Mouse (Mus musculus) kidney, adult 18-20 months (tissue): ENCODE results near the gene Creld1.

Experiments
- DNase-seq: peaks from one replicate; pipeline ENCODE4 v3.0.0; 2021

The Creld1 gene

DNA sequence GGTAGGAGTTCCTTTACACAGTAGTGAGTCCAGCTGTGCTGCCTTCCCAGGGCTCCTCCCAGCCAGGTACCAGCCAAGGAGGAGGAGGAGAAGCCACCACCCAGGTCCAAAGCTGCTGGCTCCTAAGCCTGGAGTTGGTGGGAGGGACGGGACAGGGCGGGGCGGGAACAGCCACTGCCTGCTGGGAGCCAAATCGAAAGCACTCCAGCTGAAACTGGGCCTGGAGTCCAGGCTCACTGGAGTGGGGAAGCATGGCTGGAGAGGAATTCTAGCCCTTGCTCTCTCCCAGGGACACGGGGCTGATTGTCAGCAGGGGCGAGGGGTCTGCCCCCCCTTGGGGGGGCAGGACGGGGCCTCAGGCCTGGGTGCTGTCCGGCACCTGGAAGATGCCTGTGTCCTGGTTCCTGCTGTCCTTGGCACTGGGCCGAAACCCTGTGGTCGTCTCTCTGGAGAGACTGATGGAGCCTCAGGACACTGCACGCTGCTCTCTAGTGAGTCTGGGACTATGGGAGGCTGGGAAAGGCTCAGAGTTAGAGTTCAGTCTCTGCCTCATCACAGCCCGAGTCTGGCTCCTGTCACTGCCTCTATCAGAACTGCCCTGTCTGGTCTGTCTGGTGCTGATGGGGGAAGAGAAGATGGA lies 11.7 kb upstream of the Creld1 start, which contains the start of gene Il17rc:
Gene Il17rc (plus strand): TSS at position 131 of the 640 bp plus-strand sequence.
- peak; percentile 76 for DNase-seq

DNA sequence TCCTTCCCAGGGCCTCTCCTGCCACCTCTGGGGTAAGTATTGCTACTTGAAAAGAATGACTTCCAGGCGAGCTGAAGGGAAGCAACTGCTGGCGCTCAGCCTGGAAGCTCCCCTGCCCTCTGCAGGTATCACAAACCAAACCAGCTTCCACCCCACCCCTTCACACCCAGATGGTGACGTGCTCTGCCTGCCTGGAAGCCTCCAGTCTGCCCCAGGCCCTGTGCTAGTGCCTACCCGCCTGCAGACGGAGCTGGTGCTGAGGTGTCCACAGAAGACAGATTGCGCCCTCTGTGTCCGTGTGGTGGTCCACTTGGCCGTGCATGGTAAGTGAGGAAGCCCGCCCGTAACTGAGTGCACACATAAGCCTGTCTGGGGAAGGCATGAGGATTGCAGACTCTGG lies 11.0 kb upstream of the Creld1 start:
- no peak for DNase-seq

DNA sequence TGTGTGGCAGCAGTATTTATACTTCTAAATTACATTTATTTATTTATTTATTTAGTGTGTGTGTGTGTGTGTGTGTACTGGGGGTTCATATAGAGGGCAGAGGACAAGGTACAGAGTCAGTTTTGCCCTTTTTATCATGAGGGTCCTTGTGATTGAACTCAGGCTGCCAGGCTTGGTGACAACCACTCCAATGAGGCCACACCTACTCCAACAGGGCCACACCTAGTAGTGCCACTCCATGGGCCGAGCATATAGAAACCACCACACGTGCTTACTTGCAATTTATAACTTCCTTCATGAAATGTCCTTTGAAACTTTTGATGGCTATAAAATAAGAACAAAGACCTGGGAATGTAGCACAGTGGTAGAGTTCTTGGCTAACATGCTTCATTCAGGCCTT lies 9.9 kb upstream of the Creld1 start:
- DNase-seq, result no peak

DNA sequence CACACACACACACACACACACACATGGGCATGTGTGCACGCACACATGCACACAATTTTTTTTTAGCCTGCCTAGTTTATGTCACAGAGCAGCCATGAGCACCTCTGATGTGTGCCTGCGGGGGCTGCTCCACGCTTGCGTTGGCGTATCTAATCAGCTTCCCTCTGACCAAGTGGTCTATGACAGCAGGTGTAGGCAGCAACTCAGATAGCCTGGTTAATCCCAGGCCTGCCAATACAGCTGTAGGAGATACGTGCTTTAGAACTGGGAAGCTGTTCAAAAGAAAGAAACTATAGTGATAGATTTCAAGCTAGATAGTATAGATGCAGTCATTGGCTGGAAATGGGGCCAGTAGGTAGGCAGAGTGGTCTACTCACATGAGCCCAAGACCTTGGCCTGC lies 9.4 kb upstream of the Creld1 start:
- DNase-seq, result no peak

DNA sequence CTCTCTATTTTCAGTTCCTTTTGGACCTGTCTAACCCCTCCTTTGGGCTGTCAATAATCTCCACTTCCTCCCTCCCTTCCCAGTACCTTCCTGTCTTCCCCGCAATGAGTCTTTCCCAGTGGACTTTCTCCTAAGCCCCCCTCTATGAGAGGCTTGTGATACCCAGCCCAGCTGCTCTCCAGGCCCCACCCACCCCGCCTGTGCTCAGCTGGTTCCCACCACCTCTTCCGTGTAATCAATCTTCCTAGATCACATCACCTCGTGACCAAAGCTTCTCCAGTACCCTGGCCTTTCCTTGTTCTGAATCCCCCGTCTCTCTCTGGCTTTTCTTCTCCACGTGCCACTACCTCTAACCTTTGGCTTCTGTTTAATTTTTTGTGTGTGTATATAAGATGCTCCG lies 5.7 kb upstream of the Creld1 start:
- no peak for DNase-seq

DNA sequence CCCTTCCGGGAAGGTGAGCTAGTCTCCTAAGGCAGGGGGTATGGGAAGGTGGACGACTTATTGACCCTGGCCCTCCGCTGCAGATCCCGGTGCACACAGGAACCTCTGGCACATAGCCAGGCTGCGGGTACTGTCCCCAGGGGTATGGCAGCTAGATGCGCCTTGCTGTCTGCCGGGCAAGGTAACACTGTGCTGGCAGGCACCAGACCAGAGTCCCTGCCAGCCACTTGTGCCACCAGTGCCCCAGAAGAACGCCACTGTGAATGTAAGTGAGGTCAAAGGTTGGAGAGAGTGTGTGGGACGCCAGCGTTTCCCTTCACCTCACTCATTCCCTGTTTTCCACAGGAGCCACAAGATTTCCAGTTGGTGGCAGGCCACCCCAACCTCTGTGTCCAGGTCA lies 4.2 kb upstream of the Creld1 start:
- peak; percentile 30 for DNase-seq

DNA sequence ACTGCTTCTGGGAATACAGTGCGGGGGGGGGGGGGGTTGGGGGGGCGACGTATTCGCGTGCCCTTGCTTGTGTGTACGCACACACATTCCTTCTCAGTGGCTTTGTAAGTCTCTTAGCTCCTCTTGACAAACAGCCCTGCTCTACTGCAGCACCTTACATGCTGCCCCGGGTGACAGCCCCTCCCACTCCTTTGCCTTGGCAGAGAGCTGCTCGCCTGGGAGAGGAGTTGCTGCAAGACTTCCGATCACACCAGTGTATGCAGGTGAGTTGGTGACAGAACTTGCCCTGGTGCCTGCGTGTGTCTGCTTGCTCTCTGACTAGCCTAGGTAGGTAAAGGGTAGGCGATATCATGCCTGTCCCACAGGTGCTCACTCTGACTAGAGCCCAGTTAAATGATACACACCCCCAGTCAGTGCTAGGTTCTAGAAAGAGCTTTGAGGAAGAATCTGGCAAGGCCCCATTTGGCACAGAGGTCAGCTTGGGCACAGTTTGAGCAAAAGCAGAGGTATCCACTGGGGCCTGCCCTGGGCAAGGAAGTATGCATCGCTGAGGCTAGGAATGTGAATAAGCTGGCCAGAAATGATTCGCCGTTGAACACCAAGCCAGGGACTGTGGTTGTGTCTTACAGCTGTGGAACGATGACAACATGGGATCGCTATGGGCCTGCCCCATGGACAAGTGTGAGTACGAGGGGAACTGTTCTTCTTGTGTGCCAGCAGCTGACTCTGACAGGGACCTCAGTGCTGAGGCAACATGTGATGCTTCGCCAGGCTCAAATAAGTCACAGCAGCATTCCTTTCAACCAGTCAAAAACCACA lies 2.3 kb upstream of the Creld1 start:
- DNase-seq, result peak; percentile 60

DNA sequence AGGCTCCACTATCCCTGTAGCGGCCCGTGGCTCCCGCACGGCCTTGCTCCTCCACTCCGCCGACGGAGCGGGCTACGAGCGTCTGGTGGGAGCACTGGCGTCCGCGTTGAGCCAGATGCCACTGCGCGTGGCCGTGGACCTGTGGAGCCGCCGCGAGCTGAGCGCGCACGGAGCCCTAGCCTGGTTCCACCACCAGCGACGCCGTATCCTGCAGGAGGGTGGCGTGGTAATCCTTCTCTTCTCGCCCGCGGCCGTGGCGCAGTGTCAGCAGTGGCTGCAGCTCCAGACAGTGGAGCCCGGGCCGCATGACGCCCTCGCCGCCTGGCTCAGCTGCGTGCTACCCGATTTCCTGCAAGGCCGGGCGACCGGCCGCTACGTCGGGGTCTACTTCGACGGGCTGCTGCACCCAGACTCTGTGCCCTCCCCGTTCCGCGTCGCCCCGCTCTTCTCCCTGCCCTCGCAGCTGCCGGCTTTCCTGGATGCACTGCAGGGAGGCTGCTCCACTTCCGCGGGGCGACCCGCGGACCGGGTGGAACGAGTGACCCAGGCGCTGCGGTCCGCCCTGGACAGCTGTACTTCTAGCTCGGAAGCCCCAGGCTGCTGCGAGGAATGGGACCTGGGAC lies 509 bp upstream of the Creld1 start:
- peak; percentile 66 for DNase-seq

DNA sequence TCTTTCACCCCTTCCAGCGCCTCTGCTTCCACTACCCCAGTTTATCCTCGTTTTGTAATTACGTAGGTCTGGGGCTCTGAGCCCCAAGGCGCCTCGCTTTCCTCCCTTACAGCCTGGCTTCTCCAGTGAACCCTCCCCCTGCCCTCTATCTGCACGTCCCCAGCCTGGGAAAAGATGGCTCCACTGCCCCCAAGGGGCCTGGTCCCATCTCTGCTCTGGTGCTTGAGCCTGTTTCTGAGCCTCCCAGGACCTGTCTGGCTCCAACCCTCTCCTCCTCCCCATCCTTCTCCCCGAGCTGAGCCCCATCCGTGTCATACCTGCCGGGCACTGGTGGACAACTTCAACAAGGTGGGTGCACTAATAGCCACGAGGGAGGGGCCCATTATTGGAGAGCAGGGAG lies 632 bp downstream of the Creld1 start:
- no peak for DNase-seq

DNA sequence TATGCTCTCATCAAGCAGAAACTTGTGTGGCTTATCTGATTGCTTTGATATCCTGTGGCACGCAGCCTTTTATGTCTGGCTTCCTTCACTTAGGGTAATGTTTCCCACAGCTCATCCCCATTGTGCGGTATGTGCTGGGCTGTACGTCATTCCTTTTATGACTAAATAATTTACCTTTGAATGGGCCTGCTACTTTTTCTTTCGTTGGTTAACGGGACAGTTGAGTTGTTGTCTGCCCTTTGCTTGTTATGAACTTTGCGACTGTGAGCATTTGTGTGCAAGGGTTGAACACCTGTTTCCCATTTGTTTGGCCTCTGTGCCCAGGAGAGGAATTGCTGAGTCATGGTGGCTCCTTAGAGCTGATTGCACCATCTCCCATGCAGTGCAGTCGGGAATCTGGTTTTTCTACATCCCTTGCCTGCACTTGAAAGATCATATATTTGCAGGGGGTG lies 4.1 kb downstream of the Creld1 start:
- DNase-seq, result no peak

DNA sequence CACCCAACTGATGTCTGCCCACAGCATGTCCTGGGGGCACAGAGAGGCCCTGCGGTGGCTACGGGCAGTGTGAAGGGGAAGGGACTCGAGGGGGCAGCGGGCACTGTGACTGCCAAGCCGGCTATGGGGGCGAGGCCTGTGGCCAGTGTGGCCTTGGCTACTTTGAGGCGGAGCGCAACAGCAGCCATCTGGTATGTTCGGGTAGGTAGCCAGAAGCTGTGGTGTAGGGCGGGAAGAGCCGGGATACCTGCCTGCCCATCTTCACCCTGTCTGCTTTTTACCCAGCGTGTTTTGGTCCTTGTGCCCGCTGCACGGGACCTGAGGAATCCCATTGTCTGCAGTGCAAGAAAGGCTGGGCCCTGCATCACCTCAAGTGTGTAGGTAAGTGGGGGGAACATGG lies 6.3 kb downstream of the Creld1 start:
- no peak for DNase-seq

DNA sequence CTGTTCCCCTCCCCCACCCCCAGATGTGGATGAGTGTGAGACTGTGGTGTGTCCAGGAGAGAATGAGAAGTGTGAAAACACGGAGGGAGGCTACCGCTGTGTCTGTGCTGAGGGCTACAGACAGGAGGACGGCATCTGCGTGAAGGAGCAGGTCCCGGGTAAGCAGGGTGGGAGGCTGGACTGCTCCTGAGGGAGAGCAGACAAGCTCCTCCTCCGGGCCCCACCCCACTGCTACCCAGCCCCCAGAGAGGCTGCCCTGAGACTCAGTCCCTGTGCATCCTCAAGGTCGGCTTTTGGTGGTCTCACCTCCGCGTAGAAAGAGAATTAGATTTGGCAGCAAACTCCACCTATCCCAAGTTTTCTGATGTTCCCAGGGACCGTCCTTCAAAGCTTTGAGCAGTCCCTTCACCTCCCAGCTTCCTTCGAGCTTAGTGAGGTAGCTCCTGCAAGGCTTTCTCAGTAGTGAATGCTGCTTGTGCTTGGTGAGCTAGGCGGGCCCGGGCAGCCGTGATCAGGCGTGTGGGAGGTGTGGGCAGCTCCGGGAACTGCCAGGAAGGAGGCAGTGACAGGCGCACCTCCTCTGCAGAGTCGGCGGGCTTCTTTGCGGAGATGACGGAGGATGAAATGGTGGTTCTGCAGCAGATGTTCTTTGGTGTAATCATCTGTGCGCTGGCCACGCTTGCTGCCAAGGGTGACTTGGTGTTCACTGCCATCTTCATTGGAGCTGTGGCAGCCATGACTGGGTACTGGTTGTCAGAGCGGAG lies 9.2 kb downstream of the Creld1 start:
- no peak for DNase-seq

DNA sequence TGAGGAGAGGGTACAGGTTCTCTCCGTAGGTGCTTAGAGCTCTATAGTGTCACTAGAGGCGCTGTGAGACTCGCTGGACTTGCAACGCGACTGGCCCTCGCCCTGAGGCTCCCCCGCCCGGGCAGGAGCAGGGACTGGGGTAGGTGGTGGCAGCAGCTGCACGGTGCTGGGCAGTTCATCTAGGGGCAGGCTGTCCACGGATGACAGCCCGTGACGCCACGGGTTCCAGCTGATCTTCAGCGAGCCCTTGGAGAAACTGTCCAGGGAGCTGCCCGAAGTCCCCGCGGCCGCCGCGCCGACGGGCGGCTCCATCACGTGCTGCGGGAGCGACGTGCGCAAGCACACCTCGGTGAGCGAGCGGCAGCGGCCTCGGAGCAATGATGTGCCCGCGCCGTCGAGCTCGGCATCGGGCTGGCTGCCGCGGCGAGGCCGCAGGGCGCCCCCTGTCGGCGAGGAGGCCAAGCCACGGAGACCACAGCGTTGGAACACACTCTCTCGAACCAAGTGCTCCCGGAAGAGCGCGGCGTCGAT lies 11.2 kb downstream of the Creld1 start:
- peak; percentile 83 for DNase-seq

DNA sequence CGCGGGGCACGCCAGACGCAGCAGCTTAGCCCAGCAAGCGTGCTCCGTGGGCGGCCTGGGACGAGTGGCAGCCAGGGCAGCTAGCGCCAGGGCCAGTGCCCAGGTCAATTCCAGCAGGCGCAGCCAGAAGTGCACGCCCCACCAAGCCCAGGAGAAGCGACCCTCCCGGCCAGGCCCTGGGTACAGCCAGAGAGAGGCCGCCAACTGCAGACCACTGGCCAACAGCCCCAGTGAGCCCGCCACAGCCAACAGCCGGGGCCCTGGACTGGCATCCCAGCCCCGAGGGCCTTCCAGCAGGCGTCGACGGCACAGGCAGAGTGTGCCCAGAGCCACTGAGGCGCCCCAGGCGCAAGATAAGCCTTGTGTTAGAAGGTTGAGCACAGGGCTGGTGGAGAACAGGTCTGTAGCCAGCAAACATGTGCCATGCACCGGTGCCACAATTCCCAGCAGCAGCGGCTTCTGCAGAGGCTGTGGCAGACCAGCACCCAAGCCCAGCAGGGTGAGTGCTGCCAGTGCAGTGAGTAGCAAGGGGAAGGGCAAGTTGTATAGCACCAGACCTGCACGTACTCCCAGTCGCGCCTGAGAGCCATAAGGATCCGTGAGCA lies 12.1 kb downstream of the Creld1 start:
- DNase-seq, result no peak

DNA sequence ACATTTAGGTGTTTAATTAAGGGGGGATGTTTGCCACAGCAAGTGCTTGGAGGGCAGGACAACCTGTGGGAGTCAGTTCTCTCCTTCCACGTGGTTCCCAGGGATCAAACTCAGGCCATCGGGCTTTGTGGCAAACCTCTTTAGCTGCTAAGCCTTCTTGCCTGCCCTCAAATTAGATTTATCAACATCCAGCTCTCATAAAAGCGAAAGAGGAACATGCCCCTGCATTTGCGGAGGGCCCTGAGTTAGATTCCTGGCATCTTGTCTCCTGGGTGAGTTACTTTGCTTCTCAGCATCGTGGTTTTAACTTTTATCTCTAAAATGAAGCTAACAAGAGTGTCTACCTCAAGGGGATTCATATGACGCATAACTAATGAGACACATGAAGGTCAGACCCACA lies 16.2 kb downstream of the Creld1 start:
- DNase-seq, result no peak

DNA sequence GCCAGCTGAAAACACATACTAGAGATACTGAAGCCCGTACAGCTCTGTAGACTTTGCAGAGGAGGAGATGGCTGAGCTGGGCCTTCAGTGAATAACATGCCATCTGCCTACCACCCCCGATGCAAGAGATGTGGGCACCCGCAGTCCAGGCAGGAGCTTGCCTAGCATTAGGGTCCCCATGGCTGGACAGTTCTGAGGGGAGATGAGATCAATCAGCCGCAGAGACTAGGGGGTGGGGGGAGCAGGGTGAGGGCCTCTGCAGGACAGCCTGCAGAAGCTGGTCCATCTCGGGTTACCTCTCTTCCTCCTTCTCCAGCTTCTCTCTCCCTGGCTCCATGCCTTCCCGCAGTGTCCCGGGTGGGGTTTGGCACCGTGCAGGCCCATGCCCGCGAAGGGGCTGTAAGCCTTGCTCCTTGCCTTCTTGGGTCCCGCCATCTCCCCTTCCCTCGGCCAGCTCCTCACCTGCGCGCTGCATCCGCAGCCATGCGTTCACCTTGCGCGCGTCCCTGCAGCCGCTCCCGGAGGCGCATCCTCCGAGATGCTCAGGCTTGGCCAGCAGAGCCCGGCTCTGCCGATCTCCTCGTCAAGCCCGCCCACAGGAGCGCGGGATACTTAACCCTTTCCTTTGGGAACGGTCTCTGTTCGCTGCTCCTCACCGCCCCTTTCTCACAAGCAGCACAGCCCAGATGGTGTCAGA lies 18.4 kb downstream of the Creld1 start, which contains the start of gene Prrt3:
Gene Prrt3 (minus strand): TSS at position 544 of the 697 bp plus-strand sequence.
- DNase-seq, result no peak

DNA sequence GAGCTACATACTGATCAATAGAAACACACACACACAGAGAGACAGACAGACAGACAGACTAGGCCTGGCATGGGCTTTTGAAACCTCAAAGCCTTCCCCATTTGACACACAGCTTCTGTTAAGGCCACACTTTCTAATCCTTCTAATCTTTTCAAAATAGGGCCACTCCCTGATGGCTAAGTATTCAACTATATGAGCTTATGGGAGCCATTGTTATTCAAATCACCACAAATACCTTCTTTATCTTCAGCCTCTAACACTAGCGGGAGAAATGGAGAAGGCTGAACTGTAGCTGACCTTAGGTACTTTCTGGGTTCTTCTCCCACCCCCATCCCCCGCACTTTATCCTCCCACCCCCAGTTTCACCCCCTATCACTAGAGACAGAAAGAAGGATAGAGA lies 19.7 kb downstream of the Creld1 start:
- DNase-seq, result no peak

DNA sequence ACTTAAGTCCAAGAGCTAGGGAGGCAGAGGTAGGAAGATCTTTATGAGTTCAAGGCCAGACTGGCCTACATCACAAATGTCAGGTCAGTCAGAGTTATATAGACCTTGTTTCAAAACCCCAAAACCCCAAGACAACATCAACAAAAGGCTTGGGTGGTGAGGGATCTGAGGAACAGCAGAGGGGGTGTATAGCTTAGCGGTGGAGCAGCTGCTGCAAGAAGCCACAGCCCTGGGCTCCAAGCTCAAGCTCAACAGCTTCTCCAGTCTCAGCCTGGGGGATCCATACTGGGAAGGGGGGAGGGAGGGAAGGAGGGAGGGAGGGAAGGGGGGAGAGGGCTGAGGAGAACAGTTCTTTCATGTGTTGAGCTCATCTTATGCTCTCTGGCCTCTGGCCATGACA lies 22.6 kb downstream of the Creld1 start:
- no peak for DNase-seq

DNA sequence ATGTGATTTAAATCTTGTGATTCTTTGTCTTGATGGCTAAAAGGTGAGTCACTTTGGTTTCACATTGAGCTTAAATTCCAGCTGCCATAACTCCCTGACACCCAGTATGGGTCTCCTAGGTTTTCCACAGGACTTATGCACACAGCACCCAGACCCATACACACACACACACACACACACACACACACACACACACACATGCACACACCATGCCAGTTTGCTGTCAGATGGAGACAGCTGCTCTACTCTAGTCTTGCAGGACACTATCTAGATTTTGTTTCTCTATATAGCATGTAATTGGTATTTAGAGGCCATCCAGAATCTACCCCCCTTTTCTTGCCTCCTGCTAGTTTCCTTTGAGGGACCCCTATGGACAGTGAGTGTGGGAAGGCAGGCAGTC lies 24.0 kb downstream of the Creld1 start:
- DNase-seq, result no peak

DNA sequence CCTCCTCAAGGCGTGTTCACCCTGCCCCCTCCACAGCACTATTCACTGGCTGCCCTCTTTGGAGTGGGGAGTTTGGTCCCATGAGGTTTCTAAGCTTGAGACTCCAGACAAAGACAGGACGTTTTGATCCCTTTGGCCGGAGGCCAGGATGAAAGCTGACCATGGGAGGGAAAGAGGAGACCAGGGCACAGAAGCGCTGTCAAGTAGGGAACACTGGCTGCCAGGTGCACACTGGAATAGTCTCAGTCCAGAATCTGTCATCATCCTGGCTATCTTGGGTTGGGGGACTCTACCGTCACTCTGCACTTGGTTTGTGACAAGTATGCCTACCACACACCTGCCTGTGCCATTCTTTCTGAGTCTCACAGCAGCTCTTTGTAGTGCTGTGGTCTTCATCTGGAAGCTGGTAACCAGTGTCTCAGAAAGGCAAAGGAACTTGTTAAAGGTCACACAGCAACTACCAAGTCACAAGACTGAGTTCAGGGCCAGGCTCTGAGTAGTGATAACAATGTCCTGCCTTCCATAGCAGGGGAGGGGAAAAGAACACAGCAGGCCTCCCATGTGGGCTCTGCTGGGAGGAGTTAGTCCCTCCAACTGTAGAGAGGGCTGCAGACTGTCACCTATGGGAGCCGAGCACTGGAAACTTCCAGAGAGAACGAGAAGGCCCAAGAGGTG lies 25.3 kb downstream of the Creld1 start:
- DNase-seq, result no peak

DNA sequence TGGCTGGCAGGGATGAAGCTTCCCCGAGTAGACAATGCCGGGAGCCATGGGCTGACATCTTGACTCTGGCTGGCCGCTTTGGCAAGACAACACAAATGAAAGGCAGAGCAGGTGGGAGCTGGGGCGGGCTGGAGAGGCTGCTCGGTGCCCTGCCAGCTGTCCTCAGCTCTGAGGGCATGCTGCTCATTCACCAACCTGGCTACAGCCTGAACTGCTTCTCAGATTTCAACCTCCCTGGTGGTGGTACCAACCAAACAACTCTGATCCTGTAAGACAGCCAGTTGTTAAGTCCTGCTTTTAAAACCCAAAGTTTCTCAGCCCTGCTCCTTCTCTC lies 25.8 kb downstream of the Creld1 start:
- DNase-seq, result no peak
